Mouse (Mus musculus) c-Kit-positive CD71-positive TER-119-negative erythroid progenitor cells, embryonic 14.5 days (primary cell): ENCODE data around the gene Rab13.
A peak's percentile ranks its signal among the peaks of the same experiment; 100 is the strongest.

Experiments
- DNase-seq: peaks from one replicate; pipeline ENCODE4 v3.0.0-alpha.2; 2013; ENCODE audit warnings: low read depth

Rab13 gene

GRCm38 (mm10) chr3:90263121-90263771 lies 49.8 kb downstream of the Rab13 start:
- no peak for DNase-seq

- no peak for DNase-seq
Observed at GRCm38 (mm10) chr3:90264687-90265033, 51.2 kb downstream of the Rab13 start.

GRCm38 (mm10) chr3:90265034-90265931 lies 51.8 kb downstream of the Rab13 start, which contains the start of gene Dennd4b:
TSS of gene Dennd4b (plus strand) at chr3:90265185.
- peak; percentile 78 for DNase-seq

GRCm38 (mm10) chr3:90265932-90266741 lies 52.6 kb downstream of the Rab13 start:
- no peak for DNase-seq

GRCm38 (mm10) chr3:90266901-90267775 lies 53.6 kb downstream of the Rab13 start:
- DNase-seq: no peak

- DNase-seq: no peak
Observed at GRCm38 (mm10) chr3:90268190-90268589, 54.7 kb downstream of the Rab13 start.

GRCm38 (mm10) chr3:90268971-90269370 lies 55.5 kb downstream of the Rab13 start:
- no peak for DNase-seq

- no peak for DNase-seq
Observed at GRCm38 (mm10) chr3:90270784-90271183, 57.3 kb downstream of the Rab13 start.

GRCm38 (mm10) chr3:90272170-90272569 lies 58.7 kb downstream of the Rab13 start:
- DNase-seq: no peak

- no peak for DNase-seq
Observed at GRCm38 (mm10) chr3:90273855-90274254, 60.4 kb downstream of the Rab13 start.

- no peak for DNase-seq
Observed at GRCm38 (mm10) chr3:90275286-90275685, 61.8 kb downstream of the Rab13 start.
